Comparison of ENCODE assay signal across 13 mouse cellular contexts in the genomic region with DNA sequence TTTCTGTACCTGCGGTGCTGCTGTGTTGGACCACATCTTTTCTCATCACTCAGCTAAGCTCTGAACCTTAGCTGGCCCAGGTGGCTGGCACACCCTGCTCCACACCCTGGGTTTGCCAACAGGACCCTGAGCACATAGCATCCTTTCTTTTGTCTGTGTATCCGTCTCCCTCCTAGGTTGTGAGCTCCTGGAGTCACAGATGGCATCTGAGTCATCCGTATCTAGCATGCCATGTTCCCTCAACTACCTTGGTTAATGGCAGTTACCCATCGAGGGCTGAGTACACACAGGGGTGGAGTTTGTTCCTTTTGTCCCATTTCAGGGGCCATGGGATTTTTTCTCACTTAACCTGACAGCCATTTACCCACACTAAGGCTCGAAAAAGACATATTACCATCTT. TPM values are rescaled to one million over a fixed set of nuclear protein-coding genes. Genes with fewer than 3 reads are reported as not detected.
DNase-seq lines count a peak whose midpoint lies in the region; ATAC-seq and TF ChIP-seq lines count a peak whose summit lies in the region.
"Had no signal": no experiment of that assay in that cellular context is flagged by ENCODE, and none has a peak within 500 bp of the region (broad histone marks: within the 10 kb centered on the region; RNA-seq: fewer than 3 reads in every experiment).

No protein-coding gene starts in this region.

- no peak for ATAC-seq in hindbrain, embryonic 13.5 days (ENCODE audit: low FRiP score)
- no peak for ATAC-seq in hindbrain, embryonic 11.5 days (ENCODE audit: low FRiP score)
- ATAC-seq in midbrain, embryonic 12.5 days (ENCODE audit: low FRiP score, low read depth), result peak; percentile 16; the same call in 1 of the 2 replicates
- no peak for ATAC-seq in midbrain, embryonic 15.5 days (replicated peaks)
- peak; percentile 19 for ATAC-seq in intestine, embryonic 15.5 days
- ATAC-seq in stomach, postnatal 0 days (ENCODE audit: low FRiP score, low TSS enrichment), result peak; percentile 54
- ATAC-seq in megakaryocyte-erythroid progenitor cell, adult 5-6 weeks (replicated peaks; ENCODE audit: low FRiP score, low TSS enrichment, poor library complexity, severe bottlenecking), result no peak

- H3K27ac ChIP-seq in hindbrain, embryonic 13.5 days, result no peak overlapping the region
- no peak overlapping the region for H3K27ac ChIP-seq in hindbrain, embryonic 11.5 days (ENCODE audit: low read depth, low read length)
- no peak overlapping the region for H3K27ac ChIP-seq in midbrain, embryonic 12.5 days (replicated peaks)
- no peak overlapping the region for H3K27ac ChIP-seq in midbrain, embryonic 15.5 days
- H3K27ac ChIP-seq in intestine, embryonic 15.5 days, result peak overlapping the region; percentile 44; the same call in 1 of the 2 replicates
- H3K27ac ChIP-seq in stomach, postnatal 0 days (replicated peaks), result peak overlapping the region; percentile 56

- H3K36me3 ChIP-seq in hindbrain, embryonic 13.5 days, result no peaks in the 10 kb centered on the region
- no peaks in the 10 kb centered on the region for H3K36me3 ChIP-seq in hindbrain, embryonic 11.5 days (ENCODE audit: control insufficient read depth, insufficient read depth, low read length)
- no peaks in the 10 kb centered on the region for H3K36me3 ChIP-seq in midbrain, embryonic 12.5 days
- no peaks in the 10 kb centered on the region for H3K36me3 ChIP-seq in midbrain, embryonic 15.5 days (replicated peaks)
- H3K36me3 ChIP-seq in intestine, embryonic 15.5 days, result no peaks in the 10 kb centered on the region
- no peaks in the 10 kb centered on the region for H3K36me3 ChIP-seq in stomach, postnatal 0 days (ENCODE audit: control insufficient read depth, insufficient read depth, low read length)

- no peak for TF ChIP-seq EP300 in stomach, postnatal 0 days (optimal IDR thresholded peaks at IDR 0.05)

- no peaks in the 10 kb centered on the region for H3K9me3 ChIP-seq in hindbrain, embryonic 13.5 days
- H3K9me3 ChIP-seq in hindbrain, embryonic 11.5 days (ENCODE audit: control insufficient read depth, low read length), result no peaks in the 10 kb centered on the region
- no peaks in the 10 kb centered on the region for H3K9me3 ChIP-seq in midbrain, embryonic 12.5 days
- no peaks in the 10 kb centered on the region for H3K9me3 ChIP-seq in midbrain, embryonic 15.5 days
- no peaks in the 10 kb centered on the region for H3K9me3 ChIP-seq in intestine, embryonic 15.5 days
- H3K9me3 ChIP-seq in stomach, postnatal 0 days (ENCODE audit: control insufficient read depth, low read length), result no peaks in the 10 kb centered on the region
- H3K9me3 ChIP-seq: megakaryocyte, embryonic 14.5 days had no signal

- H3K4me3 ChIP-seq in hindbrain, embryonic 13.5 days, result no peak overlapping the region
- H3K4me3 ChIP-seq in hindbrain, embryonic 11.5 days (ENCODE audit: low read depth, low read length), result no peak overlapping the region
- no peak overlapping the region for H3K4me3 ChIP-seq in midbrain, embryonic 12.5 days
- H3K4me3 ChIP-seq in midbrain, embryonic 15.5 days, result no peak overlapping the region
- H3K4me3 ChIP-seq in intestine, embryonic 15.5 days (replicated peaks), result no peak overlapping the region
- no peak overlapping the region for H3K4me3 ChIP-seq in stomach, postnatal 0 days (ENCODE audit: low read depth, low read length)

- no peak for DNase-seq in hindbrain, embryonic 11.5 days (ENCODE audit: low spot score)
- DNase-seq in stomach, postnatal 0 days (ENCODE audit: low spot score), result no peak

- H3K9ac ChIP-seq in hindbrain, embryonic 13.5 days, result no peak overlapping the region
- no peak overlapping the region for H3K9ac ChIP-seq in hindbrain, embryonic 11.5 days (ENCODE audit: low read depth, low read length)
- H3K9ac ChIP-seq in midbrain, embryonic 12.5 days (replicated peaks), result no peak overlapping the region
- H3K9ac ChIP-seq in midbrain, embryonic 15.5 days, result no peak overlapping the region
- H3K9ac ChIP-seq in intestine, embryonic 15.5 days, result no peak overlapping the region
- H3K9ac ChIP-seq in stomach, postnatal 0 days (ENCODE audit: low read length), result no peak overlapping the region

- H3K4me2 ChIP-seq in hindbrain, embryonic 13.5 days, result 0 out of 2 replicates have a peak overlapping the region, but pooled peaks have one; percentile 11
- H3K4me2 ChIP-seq in hindbrain, embryonic 11.5 days (replicated peaks; ENCODE audit: low read depth, low read length), result no peak overlapping the region
- no peak overlapping the region for H3K4me2 ChIP-seq in midbrain, embryonic 12.5 days (replicated peaks)
- H3K4me2 ChIP-seq in midbrain, embryonic 15.5 days, result no peak overlapping the region
- H3K4me2 ChIP-seq in intestine, embryonic 15.5 days (replicated peaks), result no peak overlapping the region
- H3K4me2 ChIP-seq in stomach, postnatal 0 days (replicated peaks; ENCODE audit: low read depth), result no peak overlapping the region; the same call in 1 of the 2 replicates

- H3K27me3 ChIP-seq in hindbrain, embryonic 13.5 days, result peaks cover 36% of the 10 kb centered on the region
- no peaks in the 10 kb centered on the region; the same call in 1 of the 2 replicates for H3K27me3 ChIP-seq in hindbrain, embryonic 11.5 days (ENCODE audit: control insufficient read depth, insufficient read depth, low read length)
- H3K27me3 ChIP-seq in midbrain, embryonic 12.5 days, result peaks cover 27% of the 10 kb centered on the region
- 0 out of 2 replicates have a peak, but pooled peaks cover 7% of the 10 kb centered on the region for H3K27me3 ChIP-seq in midbrain, embryonic 15.5 days (replicated peaks)
- H3K27me3 ChIP-seq in intestine, embryonic 15.5 days (replicated peaks), result no peaks in the 10 kb centered on the region
- no peaks in the 10 kb centered on the region for H3K27me3 ChIP-seq in stomach, postnatal 0 days (ENCODE audit: control insufficient read depth, insufficient read depth, low read length)

- TF ChIP-seq CTCF in stomach, postnatal 0 days (IDR thresholded peaks at IDR 0.05; ENCODE audit: low read depth), result no peak

- 71% methylated on average over 5 of the region's 5 CpGs for WGBS in hindbrain, embryonic 13.5 days
- 63% methylated on average over 5 of the region's 5 CpGs for WGBS in hindbrain, embryonic 11.5 days
- 70% methylated on average over 5 of the region's 5 CpGs for WGBS in midbrain, embryonic 12.5 days
- 66% methylated on average over 5 of the region's 5 CpGs for WGBS in midbrain, embryonic 15.5 days
- 55% methylated on average over 5 of the region's 5 CpGs for WGBS in intestine, embryonic 15.5 days
- 46% methylated on average over 5 of the region's 5 CpGs for WGBS in stomach, postnatal 0 days

- 0 out of 2 replicates have a peak, but pooled peaks cover 5% of the 10 kb centered on the region for H3K4me1 ChIP-seq in hindbrain, embryonic 13.5 days (replicated peaks)
- no peaks in the 10 kb centered on the region for H3K4me1 ChIP-seq in hindbrain, embryonic 11.5 days (replicated peaks; ENCODE audit: control insufficient read depth, insufficient read depth, low read length)
- H3K4me1 ChIP-seq in midbrain, embryonic 12.5 days, result no peaks in the 10 kb centered on the region
- H3K4me1 ChIP-seq in midbrain, embryonic 15.5 days, result no peaks in the 10 kb centered on the region
- H3K4me1 ChIP-seq in intestine, embryonic 15.5 days (replicated peaks), result peaks cover 15% of the 10 kb centered on the region
- no peaks in the 10 kb centered on the region for H3K4me1 ChIP-seq in stomach, postnatal 0 days (replicated peaks; ENCODE audit: control insufficient read depth, insufficient read depth)

RNA-seq across cellular contexts. Expression of a gene that starts 13.2 kb away (rescaled TPM):
- 0.72 and 0.99 TPM in 2 replicates for polyA plus RNA-seq in hindbrain, embryonic 13.5 days (2015; fragmentation: Nextera tagmentation; extraction: Ambion mirVana)
- polyA plus RNA-seq in hindbrain, embryonic 11.5 days (2014; fragmentation: Nextera tagmentation; extraction: Ambion mirVana), result 4.1 and 4.6 TPM in 2 replicates
- polyA plus RNA-seq in midbrain, embryonic 12.5 days (2016; fragmentation: Nextera tagmentation; extraction: Ambion mirVana), result 0.98 and 1.5 TPM in 2 replicates
- 0.65 and 0.77 TPM in 2 replicates for polyA plus RNA-seq in midbrain, embryonic 15.5 days (2015; fragmentation: Nextera tagmentation; extraction: Ambion mirVana)
- 96.1 and 108 TPM in 2 replicates for polyA plus RNA-seq in intestine, embryonic 15.5 days (2015; fragmentation: Nextera tagmentation; extraction: Ambion mirVana)
- 70.9 and 80.2 TPM in 2 replicates for polyA plus RNA-seq in stomach, postnatal 0 days (2015; fragmentation: Nextera tagmentation; extraction: Ambion mirVana)
- not detected in 2 replicates for total RNA-seq in megakaryocyte-erythroid progenitor cell, adult 5-6 weeks (2014; fragmentation: Nextera tagmentation)
- 0.42 TPM in 1 of 2 replicates, not detected in the other for total RNA-seq in megakaryocyte-erythroid progenitor cell, adult 5-6 weeks (2017)

RNA-seq across cellular contexts. Expression of a gene that starts 20.7 kb away (rescaled TPM):
- not detected in 2 replicates for polyA plus RNA-seq in hindbrain, embryonic 13.5 days (2015; fragmentation: Nextera tagmentation; extraction: Ambion mirVana)
- polyA plus RNA-seq in hindbrain, embryonic 11.5 days (2014; fragmentation: Nextera tagmentation; extraction: Ambion mirVana), result 0.23 TPM in 1 of 2 replicates, not detected in the other
- polyA plus RNA-seq in midbrain, embryonic 12.5 days (2016; fragmentation: Nextera tagmentation; extraction: Ambion mirVana), result not detected in 2 replicates
- not detected in 2 replicates for polyA plus RNA-seq in midbrain, embryonic 15.5 days (2015; fragmentation: Nextera tagmentation; extraction: Ambion mirVana)
- polyA plus RNA-seq in intestine, embryonic 15.5 days (2015; fragmentation: Nextera tagmentation; extraction: Ambion mirVana), result 15.2 and 18.1 TPM in 2 replicates
- 0.57 and 0.81 TPM in 2 replicates for polyA plus RNA-seq in stomach, postnatal 0 days (2015; fragmentation: Nextera tagmentation; extraction: Ambion mirVana)
- not detected in 2 replicates for total RNA-seq in megakaryocyte-erythroid progenitor cell, adult 5-6 weeks (2014; fragmentation: Nextera tagmentation)
- not detected in 2 replicates for total RNA-seq in megakaryocyte-erythroid progenitor cell, adult 5-6 weeks (2017)
- total RNA-seq: adrenal gland, postnatal 4 days; common myeloid progenitor, adult 5-6 weeks; gastrocnemius, postnatal 4 days; heart, postnatal 14 days; liver, adult 2 months had no signal

RNA-seq across cellular contexts. Expression of a gene that starts 20.7 kb away (rescaled TPM):
- polyA plus RNA-seq in hindbrain, embryonic 13.5 days (2015; fragmentation: Nextera tagmentation; extraction: Ambion mirVana), result 21.2 and 23.4 TPM in 2 replicates
- polyA plus RNA-seq in hindbrain, embryonic 11.5 days (2014; fragmentation: Nextera tagmentation; extraction: Ambion mirVana), result 3.1 and 3.5 TPM in 2 replicates
- 3.9 and 4.7 TPM in 2 replicates for polyA plus RNA-seq in midbrain, embryonic 12.5 days (2016; fragmentation: Nextera tagmentation; extraction: Ambion mirVana)
- 43.3 and 45.5 TPM in 2 replicates for polyA plus RNA-seq in midbrain, embryonic 15.5 days (2015; fragmentation: Nextera tagmentation; extraction: Ambion mirVana)
- 5.2 and 7.1 TPM in 2 replicates for polyA plus RNA-seq in intestine, embryonic 15.5 days (2015; fragmentation: Nextera tagmentation; extraction: Ambion mirVana)
- 17.0 and 19.4 TPM in 2 replicates for polyA plus RNA-seq in stomach, postnatal 0 days (2015; fragmentation: Nextera tagmentation; extraction: Ambion mirVana)
- not detected in 2 replicates for total RNA-seq in megakaryocyte-erythroid progenitor cell, adult 5-6 weeks (2014; fragmentation: Nextera tagmentation)
- not detected in 2 replicates for total RNA-seq in megakaryocyte-erythroid progenitor cell, adult 5-6 weeks (2017)
- total RNA-seq: heart, postnatal 14 days; liver, adult 2 months had no signal
- polyA plus RNA-seq: liver, adult 2 months had no signal

RNA-seq across cellular contexts. Expression of a gene that starts 38.2 kb away (rescaled TPM):
- polyA plus RNA-seq in hindbrain, embryonic 13.5 days (2015; fragmentation: Nextera tagmentation; extraction: Ambion mirVana), result 26.0 and 26.1 TPM in 2 replicates
- polyA plus RNA-seq in hindbrain, embryonic 11.5 days (2014; fragmentation: Nextera tagmentation; extraction: Ambion mirVana), result 8.5 and 10.9 TPM in 2 replicates
- polyA plus RNA-seq in midbrain, embryonic 12.5 days (2016; fragmentation: Nextera tagmentation; extraction: Ambion mirVana), result 25.9 and 26.9 TPM in 2 replicates
- 31.7 and 32.3 TPM in 2 replicates for polyA plus RNA-seq in midbrain, embryonic 15.5 days (2015; fragmentation: Nextera tagmentation; extraction: Ambion mirVana)
- 20.9 and 22.5 TPM in 2 replicates for polyA plus RNA-seq in intestine, embryonic 15.5 days (2015; fragmentation: Nextera tagmentation; extraction: Ambion mirVana)
- polyA plus RNA-seq in stomach, postnatal 0 days (2015; fragmentation: Nextera tagmentation; extraction: Ambion mirVana), result 7.7 and 8.0 TPM in 2 replicates
- total RNA-seq in megakaryocyte-erythroid progenitor cell, adult 5-6 weeks (2014; fragmentation: Nextera tagmentation), result 9.0 and 13.1 TPM in 2 replicates
- total RNA-seq in megakaryocyte-erythroid progenitor cell, adult 5-6 weeks (2017), result 6.5 and 12.4 TPM in 2 replicates

RNA-seq across cellular contexts. Expression of a gene that starts 41.8 kb away (rescaled TPM):
- polyA plus RNA-seq in hindbrain, embryonic 13.5 days (2015; fragmentation: Nextera tagmentation; extraction: Ambion mirVana), result 25.0 and 27.3 TPM in 2 replicates
- polyA plus RNA-seq in hindbrain, embryonic 11.5 days (2014; fragmentation: Nextera tagmentation; extraction: Ambion mirVana), result 22.0 and 22.2 TPM in 2 replicates
- polyA plus RNA-seq in midbrain, embryonic 12.5 days (2016; fragmentation: Nextera tagmentation; extraction: Ambion mirVana), result 24.7 and 26.8 TPM in 2 replicates
- 25.0 and 29.4 TPM in 2 replicates for polyA plus RNA-seq in midbrain, embryonic 15.5 days (2015; fragmentation: Nextera tagmentation; extraction: Ambion mirVana)
- polyA plus RNA-seq in intestine, embryonic 15.5 days (2015; fragmentation: Nextera tagmentation; extraction: Ambion mirVana), result 15.9 and 18.5 TPM in 2 replicates
- 11.7 and 12.5 TPM in 2 replicates for polyA plus RNA-seq in stomach, postnatal 0 days (2015; fragmentation: Nextera tagmentation; extraction: Ambion mirVana)
- 10.3 and 21.8 TPM in 2 replicates for total RNA-seq in megakaryocyte-erythroid progenitor cell, adult 5-6 weeks (2014; fragmentation: Nextera tagmentation)
- 39.6 and 52.1 TPM in 2 replicates for total RNA-seq in megakaryocyte-erythroid progenitor cell, adult 5-6 weeks (2017)

Comparison
In these comparisons a context has a peak if more than half of its experiments do, and no peak if none do; other contexts are left out.
1. ATAC-seq: peak in midbrain, embryonic 12.5 days (single experiment), intestine, embryonic 15.5 days (single experiment) and stomach, postnatal 0 days (single experiment); none in hindbrain, embryonic 13.5 days (single experiment), hindbrain, embryonic 11.5 days (single experiment), midbrain, embryonic 15.5 days (single experiment) and megakaryocyte-erythroid progenitor cell, adult 5-6 weeks (single experiment).
2. H3K27ac ChIP-seq: peak in intestine, embryonic 15.5 days (single experiment) and stomach, postnatal 0 days (single experiment); none in hindbrain, embryonic 13.5 days (single experiment), hindbrain, embryonic 11.5 days (single experiment), midbrain, embryonic 12.5 days (single experiment) and midbrain, embryonic 15.5 days (single experiment).
3. RNA of a gene that starts 13.2 kb away (polyA plus RNA-seq): 96.1 to 108 TPM in intestine, embryonic 15.5 days and 70.9 to 80.2 TPM in stomach, postnatal 0 days; 4.1 to 4.6 TPM in hindbrain, embryonic 11.5 days, 0.98 to 1.5 TPM in midbrain, embryonic 12.5 days, 0.72 to 0.99 TPM in hindbrain, embryonic 13.5 days and 0.65 to 0.77 TPM in midbrain, embryonic 15.5 days; every median in the first group is over 10 times any median in the second.